Mouse (Mus musculus): ENCODE data around the gene Lzts2. TPM values are rescaled to one million over a fixed set of nuclear protein-coding genes. Genes with fewer than 3 reads are reported as not detected.
A peak's percentile ranks its signal among the peaks of the same experiment; 100 is the strongest.
"Not testable (repeated sequence)": the region's sequence is repeated elsewhere in the genome, so short reads cannot be mapped to it uniquely, and the experiment has no call there.

Lzts2 gene
- polyA plus RNA-seq, 1 experiment from 2014 or later = 4.6 TPM

DNA sequence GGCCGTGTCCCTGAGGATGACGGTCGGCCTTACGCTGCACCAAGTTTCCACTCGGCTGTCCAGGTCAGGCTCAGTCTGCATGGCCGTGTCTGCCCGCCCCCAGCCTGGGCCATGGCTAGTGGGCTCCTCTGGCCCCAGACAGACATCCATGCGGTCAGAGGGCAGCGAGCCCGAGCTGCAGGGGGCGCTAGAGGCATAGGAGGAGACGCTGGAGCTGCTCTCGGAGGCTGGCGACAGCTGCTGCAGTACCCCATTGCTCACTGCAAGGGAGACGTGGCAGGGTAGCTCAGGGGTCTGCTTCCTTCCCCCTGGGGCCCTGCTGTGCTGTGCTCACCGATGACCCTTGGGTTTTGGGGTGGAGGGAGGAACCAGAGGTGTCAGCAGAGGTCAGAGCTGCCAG is 22.7 kb downstream of the Lzts2 start:
- Histone ChIP-seq H3K4me1 (ENCODE audit: control insufficient read depth, low read depth, low read length) (no peaks in the 10 kb centered on the region), H3K4me2 (ENCODE audit: low read depth, low read length) (no peak overlapping the region), H3K27me3 (ENCODE audit: control insufficient read depth, insufficient read depth, low read depth, low read length) (peaks cover 13% of the 10 kb centered on the region; the same call in 1 of the 2 replicates), H3K9ac (ENCODE audit: low read depth, low read length) (no peak overlapping the region), H3K27ac (ENCODE audit: low read length) (no peak overlapping the region), H3K9me3 (replicated peaks; ENCODE audit: control insufficient read depth, low read length) (no peaks in the 10 kb centered on the region), H3K36me3 (ENCODE audit: control insufficient read depth, insufficient read depth) (no peaks in the 10 kb centered on the region), H3K4me3 (ENCODE audit: low read depth, low read length) (no peak overlapping the region)
- 29% methylated on average over 16 of the region's 16 CpGs for WGBS (ENCODE audit: insufficient replicate concordance)
- ATAC-seq (ENCODE audit: low read depth) = peak; percentile 20; the same call in 1 of the 2 replicates

- not testable (repeated sequence) for ATAC-seq (ENCODE audit: low read depth); H3K9me3 ChIP-seq (replicated peaks; ENCODE audit: control insufficient read depth, low read length); H3K4me3 ChIP-seq (ENCODE audit: low read depth, low read length); H3K9ac ChIP-seq (ENCODE audit: low read depth, low read length); H3K36me3 ChIP-seq (ENCODE audit: control insufficient read depth, insufficient read depth); H3K4me1 ChIP-seq (ENCODE audit: control insufficient read depth, low read depth, low read length); H3K27ac ChIP-seq (ENCODE audit: low read length); H3K4me2 ChIP-seq (ENCODE audit: low read depth, low read length)
- H3K27me3 ChIP-seq (ENCODE audit: control insufficient read depth, insufficient read depth, low read depth, low read length) = peaks cover 13% of the 10 kb centered on the region; the same call in 1 of the 2 replicates
- 76% methylated on average over 7 of the region's 7 CpGs for WGBS (ENCODE audit: insufficient replicate concordance)
Observed at GRCm38 (mm10) chr19:45038198-45038597, 24.0 kb downstream of the Lzts2 start.

- Histone ChIP-seq H3K4me1 (ENCODE audit: control insufficient read depth, low read depth, low read length) (no peaks in the 10 kb centered on the region), H3K4me2 (ENCODE audit: low read depth, low read length) (no peak overlapping the region), H3K27me3 (ENCODE audit: control insufficient read depth, insufficient read depth, low read depth, low read length) (peaks cover 29% of the 10 kb centered on the region), H3K36me3 (ENCODE audit: control insufficient read depth, insufficient read depth) (no peaks in the 10 kb centered on the region), H3K9ac (ENCODE audit: low read depth, low read length) (no peak overlapping the region), H3K4me3 (ENCODE audit: low read depth, low read length) (no peak overlapping the region), H3K9me3 (replicated peaks; ENCODE audit: control insufficient read depth, low read length) (no peaks in the 10 kb centered on the region), H3K27ac (ENCODE audit: low read length) (no peak overlapping the region)
- 47% methylated on average over 13 of the region's 13 CpGs for WGBS (ENCODE audit: insufficient replicate concordance)
- ATAC-seq (ENCODE audit: low read depth) = no peak
Observed at GRCm38 (mm10) chr19:45040214-45040613, 26.0 kb downstream of the Lzts2 start.

- Histone ChIP-seq H3K4me1 (ENCODE audit: control insufficient read depth, low read depth, low read length) (peaks cover 25% of the 10 kb centered on the region), H3K4me3 (ENCODE audit: low read depth, low read length) (no peak overlapping the region), H3K36me3 (ENCODE audit: control insufficient read depth, insufficient read depth) (no peaks in the 10 kb centered on the region), H3K9me3 (replicated peaks; ENCODE audit: control insufficient read depth, low read length) (no peaks in the 10 kb centered on the region), H3K27me3 (ENCODE audit: control insufficient read depth, insufficient read depth, low read depth, low read length) (peaks cover 47% of the 10 kb centered on the region), H3K4me2 (ENCODE audit: low read depth, low read length) (no peak overlapping the region), H3K9ac (ENCODE audit: low read depth, low read length) (no peak overlapping the region), H3K27ac (ENCODE audit: low read length) (no peak overlapping the region)
- 52% methylated on average over 11 of the region's 11 CpGs for WGBS (ENCODE audit: insufficient replicate concordance)
- ATAC-seq (ENCODE audit: low read depth) = no peak
Observed at GRCm38 (mm10) chr19:45044389-45044927, 30.2 kb downstream of the Lzts2 start.

DNA sequence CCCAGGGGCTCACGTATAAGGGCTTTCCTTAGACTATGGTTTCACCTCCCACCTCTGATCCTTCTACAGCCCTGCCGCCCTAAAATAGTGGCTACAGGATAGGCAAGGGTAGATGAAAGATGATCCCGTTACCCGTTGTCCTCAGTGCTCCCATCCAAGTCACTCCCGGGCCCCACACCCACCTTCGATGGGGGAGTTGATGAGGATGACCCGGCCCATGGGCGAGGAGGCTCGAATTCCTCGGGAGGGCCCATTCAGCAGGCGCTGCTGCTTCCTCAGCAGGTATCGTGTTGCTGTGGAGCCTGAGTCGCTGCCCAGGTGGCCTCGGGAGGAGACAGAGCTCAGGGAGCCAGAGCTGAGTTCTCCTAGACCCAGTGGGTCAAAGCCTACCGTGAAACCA is 31.0 kb downstream of the Lzts2 start:
- Histone ChIP-seq H3K9me3 (replicated peaks; ENCODE audit: control insufficient read depth, low read length) (no peaks in the 10 kb centered on the region), H3K36me3 (ENCODE audit: control insufficient read depth, insufficient read depth) (no peaks in the 10 kb centered on the region), H3K4me1 (ENCODE audit: control insufficient read depth, low read depth, low read length) (peaks cover 25% of the 10 kb centered on the region), H3K4me3 (ENCODE audit: low read depth, low read length) (no peak overlapping the region), H3K27ac (ENCODE audit: low read length) (no peak overlapping the region), H3K4me2 (ENCODE audit: low read depth, low read length) (no peak overlapping the region), H3K9ac (ENCODE audit: low read depth, low read length) (no peak overlapping the region), H3K27me3 (ENCODE audit: control insufficient read depth, insufficient read depth, low read depth, low read length) (peaks cover 42% of the 10 kb centered on the region)
- ATAC-seq (ENCODE audit: low read depth) = no peak
- 38% methylated on average over 15 of the region's 15 CpGs for WGBS (ENCODE audit: insufficient replicate concordance)

GRCm38 (mm10) chr19:45045651-45046050 is 31.4 kb downstream of the Lzts2 start, which contains the start of gene Pdzd7:
Pdzd7 (minus strand) TSS chr19:45045717.
- peak within 1 kb of the TSS; percentile 84 for H3K4me2 ChIP-seq (ENCODE audit: low read depth, low read length)
- H3K27ac ChIP-seq (ENCODE audit: low read length) = no peak within 1 kb of the TSS
- WGBS (ENCODE audit: insufficient replicate concordance) = 62% methylated on average over 5 of the region's 5 CpGs
- H3K36me3 ChIP-seq (ENCODE audit: control insufficient read depth, insufficient read depth) = no peaks in the 10 kb centered on the region
- no peak for ATAC-seq (ENCODE audit: low read depth)
- H3K9ac ChIP-seq (ENCODE audit: low read depth, low read length) = peak within 1 kb of the TSS; percentile 62
- peak within 1 kb of the TSS; percentile 66 for H3K4me3 ChIP-seq (ENCODE audit: low read depth, low read length)
- H3K9me3 ChIP-seq (replicated peaks; ENCODE audit: control insufficient read depth, low read length) = no peaks in the 10 kb centered on the region
- H3K4me1 ChIP-seq (ENCODE audit: control insufficient read depth, low read depth, low read length) = peaks cover 25% of the 10 kb centered on the region
- H3K27me3 ChIP-seq (ENCODE audit: control insufficient read depth, insufficient read depth, low read depth, low read length) = peaks cover 38% of the 10 kb centered on the region

GRCm38 (mm10) chr19:45046523-45047321 is 32.5 kb downstream of the Lzts2 start:
- 4% methylated on average over 34 of the region's 34 CpGs for WGBS (ENCODE audit: insufficient replicate concordance)
- H3K4me2 ChIP-seq (ENCODE audit: low read depth, low read length) = peak overlapping the region; percentile 84
- no peaks in the 10 kb centered on the region for H3K9me3 ChIP-seq (replicated peaks; ENCODE audit: control insufficient read depth, low read length)
- H3K27ac ChIP-seq (ENCODE audit: low read length) = no peak overlapping the region
- ATAC-seq (ENCODE audit: low read depth) = peak; percentile 55
- H3K4me1 ChIP-seq (ENCODE audit: control insufficient read depth, low read depth, low read length) = peaks cover 25% of the 10 kb centered on the region
- H3K4me3 ChIP-seq (ENCODE audit: low read depth, low read length) = peak overlapping the region; percentile 66
- H3K9ac ChIP-seq (ENCODE audit: low read depth, low read length) = peak overlapping the region; percentile 62
- peaks cover 34% of the 10 kb centered on the region for H3K27me3 ChIP-seq (ENCODE audit: control insufficient read depth, insufficient read depth, low read depth, low read length)
- H3K36me3 ChIP-seq (ENCODE audit: control insufficient read depth, insufficient read depth) = no peaks in the 10 kb centered on the region

DNA sequence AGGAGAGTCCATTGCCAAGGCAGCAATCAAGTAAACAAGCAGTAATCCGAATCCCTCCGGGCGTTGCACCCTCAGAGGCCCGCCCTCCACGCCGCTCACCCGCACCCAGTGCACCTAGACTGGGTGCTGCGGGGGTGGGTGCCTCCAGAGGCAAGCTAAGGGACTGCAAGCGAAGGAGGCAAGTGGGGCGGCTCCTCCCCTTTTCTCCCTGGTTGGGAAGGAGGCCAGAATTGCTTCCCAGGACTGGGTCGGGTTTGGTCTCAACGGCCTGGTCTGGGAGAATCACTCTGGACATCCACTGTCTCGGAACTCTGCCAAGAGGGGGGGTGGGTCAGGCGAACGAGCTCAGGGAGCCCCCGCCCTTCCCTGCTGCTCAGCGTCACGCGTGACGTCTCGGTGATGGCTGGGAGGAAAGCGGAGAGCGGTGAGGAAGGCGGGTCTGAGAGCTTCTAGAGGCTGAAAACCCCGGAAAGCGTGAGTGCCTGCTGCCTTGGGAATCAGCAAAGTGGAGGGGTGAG is 33.3 kb downstream of the Lzts2 start, which contains the start of gene Sfxn3:
Sfxn3 (plus strand) TSS at position 87 of the 518 bp plus-strand sequence.
- Histone ChIP-seq H3K4me2 (ENCODE audit: low read depth, low read length) (peak within 1 kb of the TSS; percentile 84), H3K9me3 (replicated peaks; ENCODE audit: control insufficient read depth, low read length) (no peaks in the 10 kb centered on the region), H3K4me1 (ENCODE audit: control insufficient read depth, low read depth, low read length) (peaks cover 25% of the 10 kb centered on the region), H3K9ac (ENCODE audit: low read depth, low read length) (peak within 1 kb of the TSS; percentile 62), H3K27me3 (ENCODE audit: control insufficient read depth, insufficient read depth, low read depth, low read length) (peaks cover 34% of the 10 kb centered on the region), H3K27ac (ENCODE audit: low read length) (peak within 1 kb of the TSS; percentile 75; the same call in 1 of the 2 replicates), H3K4me3 (ENCODE audit: low read depth, low read length) (peak within 1 kb of the TSS; percentile 66), H3K36me3 (ENCODE audit: control insufficient read depth, insufficient read depth) (no peaks in the 10 kb centered on the region)
- under 1% methylated on average over 26 of the region's 26 CpGs for WGBS (ENCODE audit: insufficient replicate concordance)
- peak; percentile 87 for ATAC-seq (ENCODE audit: low read depth)
